ENCODE assay signal across 14 mouse cellular contexts in genomic region chr4:135658484-135658883, GRCm38 (mm10). TPM values are rescaled to one million over a fixed set of nuclear protein-coding genes. Genes with fewer than 3 reads are reported as not detected.
DNase-seq lines count a peak whose midpoint lies in the region; ATAC-seq and TF ChIP-seq lines count a peak whose summit lies in the region.
"Had no signal": no experiment of that assay in that cellular context is flagged by ENCODE, and none has a peak within 500 bp of the region (broad histone marks: within the 10 kb centered on the region; RNA-seq: fewer than 3 reads in every experiment).

No protein-coding gene starts in this region.

- no peaks in the 10 kb centered on the region for H3K27me3 ChIP-seq in lung, embryonic 14.5 days (ENCODE audit: insufficient read depth, low read length)
- no peaks in the 10 kb centered on the region for H3K27me3 ChIP-seq in embryonic facial prominence, embryonic 13.5 days
- H3K27me3 ChIP-seq in heart, embryonic 15.5 days: no peaks in the 10 kb centered on the region
- H3K27me3 ChIP-seq: forebrain, embryonic 15.5 days; lung, embryonic 15.5 days had no signal

- no peak overlapping the region for H3K4me2 ChIP-seq in lung, embryonic 14.5 days
- H3K4me2 ChIP-seq in embryonic facial prominence, embryonic 13.5 days: no peak overlapping the region
- H3K4me2 ChIP-seq in heart, embryonic 15.5 days: 0 out of 2 replicates have a peak overlapping the region, but pooled peaks have one; percentile 17
- H3K4me2 ChIP-seq: forebrain, embryonic 15.5 days; lung, embryonic 15.5 days had no signal

- no peaks in the 10 kb centered on the region for H3K36me3 ChIP-seq in lung, embryonic 14.5 days (ENCODE audit: insufficient read depth)
- H3K36me3 ChIP-seq in embryonic facial prominence, embryonic 13.5 days: no peaks in the 10 kb centered on the region
- H3K36me3 ChIP-seq in heart, embryonic 15.5 days: no peaks in the 10 kb centered on the region
- H3K36me3 ChIP-seq: forebrain, embryonic 15.5 days; lung, embryonic 15.5 days had no signal

- 0 out of 2 replicates have a peak, but pooled peaks have one; percentile 20 for ATAC-seq in lung, embryonic 14.5 days (ENCODE audit: insufficient read depth)
- no peak for ATAC-seq in embryonic facial prominence, embryonic 13.5 days (ENCODE audit: insufficient number of reproducible peaks, insufficient read depth, low FRiP score, low TSS enrichment, low read depth)
- ATAC-seq in heart, embryonic 15.5 days (replicated peaks; ENCODE audit: insufficient number of reproducible peaks, insufficient read depth, low FRiP score, low read depth): peak; percentile 21; the same call in 1 of the 2 replicates
- ATAC-seq in monocyte, adult 5-6 weeks (replicated peaks; ENCODE audit: insufficient number of reproducible peaks, low FRiP score, low TSS enrichment, poor library complexity, severe bottlenecking): no peak
- ATAC-seq: activated CD4-positive, CD25-positive, alpha-beta regulatory T cell, adult 4 months; forebrain, embryonic 15.5 days; hindbrain, postnatal 0 days had no signal

- TF ChIP-seq POLR2A in lung, adult 2 months (IDR thresholded peaks at IDR 0.05; ENCODE audit: borderline replicate concordance, extremely low read depth, low read depth, low read length): no peak

- no peak overlapping the region for H3K4me3 ChIP-seq in lung, embryonic 14.5 days (ENCODE audit: low read depth, low read length)
- no peak overlapping the region for H3K4me3 ChIP-seq in lung, adult 2 months (replicated peaks; ENCODE audit: extremely low read depth, low read depth, low read length)
- H3K4me3 ChIP-seq in embryonic facial prominence, embryonic 13.5 days: no peak overlapping the region
- H3K4me3 ChIP-seq in heart, embryonic 15.5 days: no peak overlapping the region
- H3K4me3 ChIP-seq: forebrain, embryonic 15.5 days; lung, embryonic 15.5 days had no signal

- WGBS in lung, embryonic 14.5 days: 24% methylated on average over 5 of the region's 5 CpGs
- 62% methylated on average over 5 of the region's 5 CpGs for WGBS in lung, adult 2 months
- WGBS in embryonic facial prominence, embryonic 13.5 days: 30% methylated on average over 5 of the region's 5 CpGs
- WGBS in heart, embryonic 15.5 days: 13% methylated on average over 5 of the region's 5 CpGs

- peak; percentile 79 for DNase-seq in lung, embryonic 14.5 days
- no peak for DNase-seq in lung, adult 2 months
- DNase-seq in lung, postnatal 36 days: peak; percentile 24
- DNase-seq in right cerebral cortex, postnatal 25 days: no peak
- DNase-seq in layer of hippocampus, postnatal 36 days: no peak
- DNase-seq: cerebellum, adult 8-10 months; thymus, postnatal 36 days had no signal

- peaks cover 31% of the 10 kb centered on the region for H3K4me1 ChIP-seq in lung, embryonic 14.5 days (ENCODE audit: insufficient read depth)
- H3K4me1 ChIP-seq in lung, adult 2 months (ENCODE audit: control insufficient read depth, insufficient read depth, low read length): peaks cover 6% of the 10 kb centered on the region
- peaks cover 68% of the 10 kb centered on the region for H3K4me1 ChIP-seq in embryonic facial prominence, embryonic 13.5 days
- peaks cover 71% of the 10 kb centered on the region for H3K4me1 ChIP-seq in heart, embryonic 15.5 days (replicated peaks)

- TF ChIP-seq CTCF in lung, embryonic 14.5 days (IDR thresholded peaks at IDR 0.05; ENCODE audit: low read depth): no peak
- no peak for TF ChIP-seq CTCF in lung, adult 2 months (IDR thresholded peaks at IDR 0.05; ENCODE audit: insufficient read depth, low read length)

- H3K27ac ChIP-seq in lung, embryonic 14.5 days (ENCODE audit: low read depth): no peak overlapping the region; the same call in 1 of the 2 replicates
- H3K27ac ChIP-seq in embryonic facial prominence, embryonic 13.5 days: peak overlapping the region; percentile 75
- H3K27ac ChIP-seq in heart, embryonic 15.5 days: peak overlapping the region; percentile 91
- H3K27ac ChIP-seq: forebrain, embryonic 15.5 days; hindbrain, postnatal 0 days; lung, embryonic 15.5 days had no signal

- no peak overlapping the region for H3K9ac ChIP-seq in lung, embryonic 14.5 days
- no peak overlapping the region; the same call in 1 of the 2 replicates for H3K9ac ChIP-seq in embryonic facial prominence, embryonic 13.5 days
- H3K9ac ChIP-seq in heart, embryonic 15.5 days: no peak overlapping the region
- H3K9ac ChIP-seq: forebrain, embryonic 15.5 days; lung, embryonic 15.5 days had no signal

- no peaks in the 10 kb centered on the region for H3K9me3 ChIP-seq in lung, embryonic 14.5 days (ENCODE audit: low read depth, low read length)
- H3K9me3 ChIP-seq in embryonic facial prominence, embryonic 13.5 days: no peaks in the 10 kb centered on the region
- no peaks in the 10 kb centered on the region for H3K9me3 ChIP-seq in heart, embryonic 15.5 days (replicated peaks)
- H3K9me3 ChIP-seq: forebrain, embryonic 15.5 days; lung, embryonic 15.5 days had no signal

RNA-seq across cellular contexts. Expression of gene Ifnlr1, which starts 27.6 kb away (rescaled TPM):
- 1.6 and 1.7 TPM in 2 replicates for polyA plus RNA-seq in lung, embryonic 14.5 days (2014; fragmentation: Nextera tagmentation; extraction: Ambion mirVana)
- polyA plus RNA-seq in lung, adult 2 months (2012; rRNA removed): 6.7 and 8.8 TPM in 2 replicates
- 1.8 TPM in 2 replicates for polyA plus RNA-seq in embryonic facial prominence, embryonic 13.5 days (2015; fragmentation: Nextera tagmentation; extraction: Ambion mirVana)
- 0.64 and 0.94 TPM in 2 replicates for polyA plus RNA-seq in heart, embryonic 15.5 days (2015; fragmentation: Nextera tagmentation; extraction: Ambion mirVana)
- total RNA-seq in layer of hippocampus, postnatal 36 days (2021): under 1 TPM; 0.08 to 0.10 TPM
- total RNA-seq in monocyte, adult 5-6 weeks (2017): 0.53 TPM in 1 of 3 replicates, not detected in the others

Comparison
In these comparisons a context has a peak if more than half of its experiments do, and no peak if none do; other contexts are left out.
1. DNase-seq: peak in lung, embryonic 14.5 days (single experiment) and lung, postnatal 36 days (single experiment); none in lung, adult 2 months (single experiment), right cerebral cortex, postnatal 25 days (single experiment) and layer of hippocampus, postnatal 36 days (0 of 2).
2. ATAC-seq: peak in lung, embryonic 14.5 days (single experiment) and heart, embryonic 15.5 days (single experiment); none in embryonic facial prominence, embryonic 13.5 days (single experiment) and monocyte, adult 5-6 weeks (single experiment).